Mouse (Mus musculus): Measurements from ENCODE around the gene Opa3. TPM values are rescaled to one million over a fixed set of nuclear protein-coding genes. Genes with fewer than 3 reads are reported as not detected.

The Opa3 gene
- total and polyA plus RNA-seq, 3 experiments = 9.4 to 21.2 (median 11.9) TPM

- H3K4me1 ChIP-seq (ENCODE audit: control insufficient read depth in 1 of 2, insufficient read depth in 2 of 2) = peaks cover 0 to 32% of the 10 kb centered on the region in 2 experiments; a peak in 2 of 4 replicates
- DNase-seq (ENCODE audit: extremely low read depth) = no peak
- no peak overlapping the region; the same call in 1 of the 2 replicates for H3K4me2 ChIP-seq (ENCODE audit: insufficient read depth, low read depth, poor library complexity, severe bottlenecking)
- H3K9ac ChIP-seq (ENCODE audit: insufficient read depth, low read depth) = no peak overlapping the region
- peaks cover 0 to 51% of the 10 kb centered on the region in 2 experiments for H3K36me3 ChIP-seq (replicated peaks in 1 of 2; ENCODE audit: control insufficient read depth in 1 of 2, insufficient read depth in 1 of 2, low read length in 1 of 2)
- no peaks in the 10 kb centered on the region for H3K9me3 ChIP-seq (replicated peaks; ENCODE audit: low read length)
- H3K27ac ChIP-seq (ENCODE audit: insufficient read depth, low read depth) = no peak overlapping the region
- no peak overlapping the region for H3K4me3 ChIP-seq (replicated peaks in 1 of 3; ENCODE audit: low read depth in 2 of 3, low read length in 2 of 3, poor library complexity in 1 of 3)
- no peak for TF ChIP-seq USF1 (IDR thresholded peaks at IDR 0.05; ENCODE audit: low read depth, low read length)
- in situ Hi-C loops (cut with MboI; ENCODE audit: low pct_ligation_motif_present, low pct_unique_long_range_greater_than_20kb, low sequenced_read_pairs) (loop anchor here (5.0 kb wide), 2 partner anchors 38 to 42 kb away; partner anchors contain the start of gene Vasp), dilution Hi-C loops (cut with MboI; ENCODE audit: extremely low pct_ligation_motif_present, extremely low pct_unique_long_range_greater_than_20kb, low sequenced_read_pairs) (no loop called here)
- H3K79me2 ChIP-seq (replicated peaks; ENCODE audit: control insufficient read depth, extremely low read depth, insufficient read depth, poor library complexity, severe bottlenecking) = peaks cover 17% of the 10 kb centered on the region
- H3K27me3 ChIP-seq (replicated peaks) = no peaks in the 10 kb centered on the region
These were observed 2.0 kb downstream of the Opa3 start for GRCm38 (mm10) chr7:19230041-19230580.

- Histone ChIP-seq H3K4me2 (ENCODE audit: insufficient read depth, low read depth, poor library complexity, severe bottlenecking) (no peak overlapping the region), H3K27me3 (replicated peaks) (no peaks in the 10 kb centered on the region), H3K4me3 (replicated peaks in 1 of 3; ENCODE audit: low read depth in 2 of 3, low read length in 2 of 3, poor library complexity in 1 of 3) (no peak overlapping the region), H3K36me3 (replicated peaks in 1 of 2; ENCODE audit: control insufficient read depth in 1 of 2, insufficient read depth in 1 of 2, low read length in 1 of 2) (peaks cover 0 to 48% of the 10 kb centered on the region in 2 experiments), H3K79me2 (replicated peaks; ENCODE audit: control insufficient read depth, extremely low read depth, insufficient read depth, poor library complexity, severe bottlenecking) (peaks cover 17% of the 10 kb centered on the region), H3K9me3 (replicated peaks; ENCODE audit: low read length) (no peaks in the 10 kb centered on the region), H3K27ac (ENCODE audit: insufficient read depth, low read depth) (no peak overlapping the region), H3K9ac (ENCODE audit: insufficient read depth, low read depth) (no peak overlapping the region), H3K4me1 (ENCODE audit: control insufficient read depth in 1 of 2, insufficient read depth in 2 of 2) (peaks cover 0 to 25% of the 10 kb centered on the region in 2 experiments; a peak in 2 of 4 replicates)
- DNase-seq (ENCODE audit: extremely low read depth) = no peak
- dilution Hi-C loops (cut with MboI; ENCODE audit: extremely low pct_ligation_motif_present, extremely low pct_unique_long_range_greater_than_20kb, low sequenced_read_pairs) (no loop called here), in situ Hi-C loops (cut with MboI; ENCODE audit: low pct_ligation_motif_present, low pct_unique_long_range_greater_than_20kb, low sequenced_read_pairs) (loop anchor here (5.0 kb wide), 2 partner anchors 39 to 41 kb away; partner anchors contain the start of gene Vasp)
- TF ChIP-seq TCF12 (IDR thresholded peaks at IDR 0.05; ENCODE audit: low read depth, low read length) (no peak), MYC (IDR thresholded peaks at IDR 0.05; ENCODE audit: low read depth, low read length) (no peak), ELF1 (IDR thresholded peaks at IDR 0.05; ENCODE audit: low read depth, low read length) (no peak), GABPA (IDR thresholded peaks at IDR 0.05; ENCODE audit: insufficient replicate concordance, low read depth, low read length) (no peak), USF1 (IDR thresholded peaks at IDR 0.05; ENCODE audit: low read depth, low read length) (no peak), CHD2 (IDR thresholded peaks at IDR 0.05; ENCODE audit: low read length) (no peak), ZMIZ1 (IDR thresholded peaks at IDR 0.05; ENCODE audit: low read depth, low read length) (no peak), NELFE (IDR thresholded peaks at IDR 0.05; ENCODE audit: low read depth, low read length) (no peak), CTCF (conservative IDR thresholded peaks at IDR 0.05 in 1 of 2, IDR thresholded peaks at IDR 0.05 in 1 of 2; ENCODE audit: low read depth in 2 of 2, low read length in 2 of 2) (no peak), SMC3 (IDR thresholded peaks at IDR 0.05; ENCODE audit: low read depth, low read length) (no peak), RAD21 (IDR thresholded peaks at IDR 0.05; ENCODE audit: low read depth, low read length) (no peak), RCOR1 (conservative IDR thresholded peaks at IDR 0.05; ENCODE audit: low read depth, low read length) (no peak), HCFC1 (IDR thresholded peaks at IDR 0.05; ENCODE audit: low read depth, low read length) (no peak), ETS1 (conservative IDR thresholded peaks at IDR 0.05; ENCODE audit: low read depth, low read length) (no peak), MAX (IDR thresholded peaks at IDR 0.05; ENCODE audit: low read length) (no peak), MEF2A (IDR thresholded peaks at IDR 0.05; ENCODE audit: borderline replicate concordance, low read depth, low read length) (no peak), MXI1 (IDR thresholded peaks at IDR 0.05; ENCODE audit: low read depth, low read length) (no peak), MAFK (IDR thresholded peaks at IDR 0.05; ENCODE audit: insufficient replicate concordance, low read length) (no peak), ZNF384 (IDR thresholded peaks at IDR 0.05; ENCODE audit: low read depth, low read length) (no peak)
These were observed 2.8 kb downstream of the Opa3 start for GRCm38 (mm10) chr7:19230899-19231298.
